Mouse (Mus musculus): ENCODE data around the gene Nme2. TPM values are rescaled to one million over a fixed set of nuclear protein-coding genes. Genes with fewer than 3 reads are reported as not detected.
"Not testable (repeated sequence)": the region's sequence is repeated elsewhere in the genome, so short reads cannot be mapped to it uniquely, and the experiment has no call there.

The Nme2 gene
- polyA plus RNA-seq, 1 experiment from 2014 or later, result 404 TPM

GRCm38 (mm10) chr11:93950045-93950444 lies 6.0 kb downstream of the Nme2 start:
- no peak for TF ChIP-seq CTCF (IDR thresholded peaks at IDR 0.05)
- no peak for DNase-seq (ENCODE audit: low read depth, low spot score)
- ATAC-seq, result no peak
- no peaks in the 10 kb centered on the region for H3K27me3 ChIP-seq
- POLR2A ChIA-PET, result no interaction called here
- CTCF ChIA-PET, result interaction anchor here (2.1 kb wide), 1 partner anchor 11 kb away, joined by 6 read pairs; no protein-coding TSS in a partner anchor
- in situ Hi-C loops (cut with MboI; ENCODE audit: low pct_unique_long_range_greater_than_20kb), result no loop called here

- ATAC-seq (no peak), DNase-seq (ENCODE audit: low read depth, low spot score) (no peak)
- no peak for TF ChIP-seq CTCF (IDR thresholded peaks at IDR 0.05)
- in situ Hi-C loops (cut with MboI; ENCODE audit: low pct_unique_long_range_greater_than_20kb), result no loop called here
- POLR2A ChIA-PET, result interaction anchor here (0.5 kb wide), 1 partner anchor 19 kb away, joined by 3 read pairs; no protein-coding TSS in a partner anchor
- H3K27me3 ChIP-seq, result no peaks in the 10 kb centered on the region
- CTCF ChIA-PET, result interaction anchor here (2.1 kb wide), 1 partner anchor 10 kb away, joined by 6 read pairs; no protein-coding TSS in a partner anchor
Measured at GRCm38 (mm10) chr11:93948887-93949567, 7.0 kb downstream of the Nme2 start.

- POLR2A ChIA-PET, result interaction anchor here (0.6 kb wide), 1 partner anchor 14 kb away, joined by 7 read pairs; no protein-coding TSS in a partner anchor
- in situ Hi-C loops (cut with MboI; ENCODE audit: low pct_unique_long_range_greater_than_20kb), result no loop called here
- TF ChIP-seq CTCF (IDR thresholded peaks at IDR 0.05), result no peak
- DNase-seq (ENCODE audit: low read depth, low spot score) (no peak), ATAC-seq (no peak)
- no peaks in the 10 kb centered on the region for H3K27me3 ChIP-seq
- CTCF ChIA-PET, result no interaction called here
Measured at GRCm38 (mm10) chr11:93944986-93945385, 11.1 kb downstream of the Nme2 start.

- DNase-seq (ENCODE audit: low read depth, low spot score) (peak; percentile 31), ATAC-seq (peak; percentile 98)
- in situ Hi-C loops (cut with MboI; ENCODE audit: low pct_unique_long_range_greater_than_20kb), result no loop called here
- CTCF ChIA-PET, result interaction anchor here (1.5 kb wide), 1 partner anchor 10 kb away, joined by 3 read pairs; no protein-coding TSS in a partner anchor
- POLR2A ChIA-PET, result interaction anchor here (1.0 kb wide), 1 partner anchor 15 kb away, joined by 5 read pairs; the partner anchor contains the start of gene Nme2
- no peaks in the 10 kb centered on the region for H3K27me3 ChIP-seq
- TF ChIP-seq CTCF (IDR thresholded peaks at IDR 0.05), result no peak
Measured at GRCm38 (mm10) chr11:93940906-93941305, 15.2 kb downstream of the Nme2 start.

- in situ Hi-C loops (cut with MboI; ENCODE audit: low pct_unique_long_range_greater_than_20kb), result no loop called here
- ATAC-seq (no peak), DNase-seq (ENCODE audit: low read depth, low spot score) (no peak)
- CTCF ChIA-PET, result no interaction called here
- POLR2A ChIA-PET, result no interaction called here
- TF ChIP-seq CTCF (IDR thresholded peaks at IDR 0.05), result peak; percentile 12
- H3K27me3 ChIP-seq, result no peaks in the 10 kb centered on the region
Measured at GRCm38 (mm10) chr11:93929106-93929505, 27.0 kb downstream of the Nme2 start.

GRCm38 (mm10) chr11:93915019-93915418 lies 41.0 kb downstream of the Nme2 start:
- ATAC-seq; in situ Hi-C loops (cut with MboI; ENCODE audit: low pct_unique_long_range_greater_than_20kb); CTCF ChIA-PET; H3K27me3 ChIP-seq; POLR2A ChIA-PET; DNase-seq (ENCODE audit: low read depth, low spot score): not testable (repeated sequence)

- no peaks in the 10 kb centered on the region for H3K27me3 ChIP-seq
- ATAC-seq (no peak), DNase-seq (ENCODE audit: low read depth, low spot score) (no peak)
- in situ Hi-C loops (cut with MboI; ENCODE audit: low pct_unique_long_range_greater_than_20kb), result no loop called here
- TF ChIP-seq CTCF (IDR thresholded peaks at IDR 0.05), result no peak
- CTCF ChIA-PET, result no interaction called here
- POLR2A ChIA-PET, result no interaction called here
Measured at GRCm38 (mm10) chr11:93911603-93912002, 44.5 kb downstream of the Nme2 start.

- POLR2A ChIA-PET, result no interaction called here
- in situ Hi-C loops (cut with MboI; ENCODE audit: low pct_unique_long_range_greater_than_20kb), result no loop called here
- peak; percentile 54 for ATAC-seq
- no peak for TF ChIP-seq CTCF (IDR thresholded peaks at IDR 0.05)
- no peak for DNase-seq (ENCODE audit: low read depth, low spot score)
- no peaks in the 10 kb centered on the region for H3K27me3 ChIP-seq
- CTCF ChIA-PET, result no interaction called here
Measured at GRCm38 (mm10) chr11:93908829-93909228, 47.2 kb downstream of the Nme2 start.

GRCm38 (mm10) chr11:93907839-93908238 lies 48.2 kb downstream of the Nme2 start:
- ChIA-PET CTCF (interaction anchor here (1.3 kb wide), 1 partner anchor 34 kb away, joined by 3 read pairs; no protein-coding TSS in a partner anchor), POLR2A (no interaction called here)
- in situ Hi-C loops (cut with MboI; ENCODE audit: low pct_unique_long_range_greater_than_20kb), result no loop called here
- H3K27me3 ChIP-seq, result no peaks in the 10 kb centered on the region
- ATAC-seq (no peak), DNase-seq (ENCODE audit: low read depth, low spot score) (no peak)
- TF ChIP-seq CTCF (IDR thresholded peaks at IDR 0.05), result no peak

GRCm38 (mm10) chr11:93906834-93907233 lies 49.2 kb downstream of the Nme2 start:
- ChIA-PET POLR2A (no interaction called here), CTCF (interaction anchor here (1.3 to 1.5 kb wide), 2 partner anchors 10 to 35 kb away, joined by 3 read pairs; no protein-coding TSS in a partner anchor)
- ATAC-seq, result no peak
- in situ Hi-C loops (cut with MboI; ENCODE audit: low pct_unique_long_range_greater_than_20kb), result no loop called here
- no peaks in the 10 kb centered on the region for H3K27me3 ChIP-seq
- DNase-seq (ENCODE audit: low read depth, low spot score), result no peak
- TF ChIP-seq CTCF (IDR thresholded peaks at IDR 0.05), result no peak

Other genes with a start within 250 kb of the Nme2 start
- 32.8 TPM for gene Utp18, start 70.5 kb downstream of the Nme2 start, polyA plus RNA-seq (2021)
- gene Mbtd1, start 70.4 kb downstream of the Nme2 start, polyA plus RNA-seq (2021), result 19.3 TPM
- gene Gm20390, start 12.0 kb upstream of the Nme2 start, polyA plus RNA-seq (2021), result 354 TPM
- 58.4 TPM for gene Nme1, start 12.3 kb upstream of the Nme2 start, polyA plus RNA-seq (2021)
- gene Spag9, start 39.8 kb upstream of the Nme2 start, polyA plus RNA-seq (2021), result 64.7 TPM